Mouse (Mus musculus): Measurements from ENCODE around the gene Cfap70. TPM values are rescaled to one million over a fixed set of nuclear protein-coding genes. Genes with fewer than 3 reads are reported as not detected.
A peak's percentile ranks its signal among the peaks of the same experiment; 100 is the strongest.

Gene Cfap70
- total and polyA plus RNA-seq, 3 experiments: 0.11 TPM; not detected in 2

DNA sequence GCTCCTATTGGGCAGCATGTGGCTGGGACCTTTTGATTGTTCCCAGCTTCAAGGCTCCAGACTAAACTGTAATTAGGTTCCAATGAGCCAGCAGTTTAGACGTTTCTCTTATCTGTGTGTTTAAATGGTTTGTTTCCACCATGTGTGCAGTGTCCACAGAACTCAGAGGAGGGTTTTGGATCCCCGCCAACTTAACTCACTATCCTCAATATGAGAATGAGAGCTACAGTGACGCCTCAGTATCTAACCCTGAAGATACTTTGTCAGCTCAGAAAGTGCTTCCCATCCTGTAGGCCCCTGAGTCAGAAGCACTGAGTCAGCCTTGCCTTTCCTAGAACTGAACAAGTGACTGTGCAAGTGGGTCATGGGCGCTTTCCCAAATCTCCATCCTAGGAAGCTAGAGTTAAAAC lies 74.9 kb downstream of the Cfap70 start (continued):
- TF ChIP-seq RAD21 (IDR thresholded peaks at IDR 0.05; ENCODE audit: low read depth, low read length): no peak
- no peak for TF ChIP-seq GABPA (IDR thresholded peaks at IDR 0.05; ENCODE audit: low read depth, low read length)
- no peak for TF ChIP-seq MEF2A (IDR thresholded peaks at IDR 0.05; ENCODE audit: extremely low read depth, insufficient replicate concordance, low read depth, low read length, poor library complexity, severe bottlenecking)
- TF ChIP-seq MYB (IDR thresholded peaks at IDR 0.05; ENCODE audit: low read depth, low read length): no peak
- TF ChIP-seq MYC (IDR thresholded peaks at IDR 0.05; ENCODE audit: low read depth, low read length): peak; percentile 75; the same call in 1 of the 2 replicates
- no peak for TF ChIP-seq E2F4 (IDR thresholded peaks at IDR 0.05; ENCODE audit: borderline replicate concordance, low read depth, low read length)
- no peak for TF ChIP-seq ZC3H11A (IDR thresholded peaks at IDR 0.05; ENCODE audit: low read depth, low read length)
- TF ChIP-seq MXI1 (IDR thresholded peaks at IDR 0.05; ENCODE audit: low read depth, low read length): peak; percentile 85
- no peak for TF ChIP-seq ZNF384 (IDR thresholded peaks at IDR 0.05; ENCODE audit: low read depth, low read length)
- peak; percentile 95 for TF ChIP-seq SIN3A (IDR thresholded peaks at IDR 0.05; ENCODE audit: low read length)
- no peak for TF ChIP-seq POLR2AphosphoS5 (IDR thresholded peaks at IDR 0.05; ENCODE audit: borderline replicate concordance, low read depth, low read length)
- TF ChIP-seq ZKSCAN1 (IDR thresholded peaks at IDR 0.05; ENCODE audit: low read depth, low read length): no peak
- no peak for TF ChIP-seq POLR2AphosphoS2 (IDR thresholded peaks at IDR 0.05; ENCODE audit: low read length)
- no peak for TF ChIP-seq SMC3 (IDR thresholded peaks at IDR 0.05; ENCODE audit: low read depth, low read length)
- peak; percentile 93 for TF ChIP-seq ETS1 (IDR thresholded peaks at IDR 0.05; ENCODE audit: low read depth, low read length)
- 0 out of 2 replicates have a peak, but pooled peaks have one; percentile 14 for TF ChIP-seq RCOR1 (IDR thresholded peaks at IDR 0.05; ENCODE audit: low read depth, low read length)
- no peak for TF ChIP-seq MAFK (IDR thresholded peaks at IDR 0.05; ENCODE audit: borderline replicate concordance, low read depth, low read length)
- no peak for TF ChIP-seq KAT2A (conservative IDR thresholded peaks at IDR 0.05; ENCODE audit: low read depth, low read length)
- TF ChIP-seq UBTF (IDR thresholded peaks at IDR 0.05; ENCODE audit: borderline replicate concordance, insufficient read depth, low read depth, low read length): no peak
- TF ChIP-seq TAL1 (IDR thresholded peaks at IDR 0.05; ENCODE audit: low read length): peak; percentile 40; the same call in 1 of the 2 replicates
- TF ChIP-seq USF1 (IDR thresholded peaks at IDR 0.05; ENCODE audit: low read depth, low read length): no peak

- Histone ChIP-seq H3K9ac (ENCODE audit: control insufficient read depth, low read depth, low read length, poor library complexity, severe bottlenecking) (no peak overlapping the region), H3K4me3 (ENCODE audit: control insufficient read depth in 1 of 2, insufficient read depth in 1 of 2, low read depth in 2 of 2, low read length in 2 of 2) (no peak overlapping the region), H3K36me3 (ENCODE audit: control insufficient read depth in 1 of 2, insufficient read depth in 2 of 2, low read length in 2 of 2) (peaks cover 0 to 19% of the 10 kb centered on the region in 2 experiments; a peak in 2 of 4 replicates), H3K27me3 (ENCODE audit: control insufficient read depth in 1 of 2, insufficient read depth in 2 of 2, low read length in 2 of 2) (no peaks in the 10 kb centered on the region), H3K27ac (ENCODE audit: control insufficient read depth, low read depth, low read length) (no peak overlapping the region), H3K79me2 (ENCODE audit: control insufficient read depth, insufficient read depth, low read length, poor library complexity) (no peaks in the 10 kb centered on the region), H3K9me3 (replicated peaks; ENCODE audit: insufficient read depth, low read length) (no peaks in the 10 kb centered on the region), H3K4me1 (ENCODE audit: control insufficient read depth in 1 of 2, insufficient read depth in 2 of 2, low read length in 2 of 2) (peaks cover 8 to 10% of the 10 kb centered on the region in 2 experiments)
- peak; percentile 62 for DNase-seq (ENCODE audit: low read depth, low spot score)
- TF ChIP-seq HCFC1 (IDR thresholded peaks at IDR 0.05; ENCODE audit: low read depth, low read length) (no peak), CHD2 (IDR thresholded peaks at IDR 0.05; ENCODE audit: low read length) (no peak), GATA1 (IDR thresholded peaks at IDR 0.05; ENCODE audit: low read depth, low read length) (peak; percentile 68), EP300 (IDR thresholded peaks at IDR 0.05; ENCODE audit: low read depth in 1 of 2, low read length in 2 of 2) (peak in 1 of 2 experiments; percentile 56; a peak in 3 of 4 replicates), JUND (IDR thresholded peaks at IDR 0.05; ENCODE audit: low read depth, low read length) (no peak), RCOR1 (IDR thresholded peaks at IDR 0.05; ENCODE audit: low read depth, low read length) (no peak), ZKSCAN1 (IDR thresholded peaks at IDR 0.05; ENCODE audit: low read depth, low read length) (no peak), TCF12 (IDR thresholded peaks at IDR 0.05; ENCODE audit: low read depth, low read length) (no peak), E2F4 (IDR thresholded peaks at IDR 0.05; ENCODE audit: borderline replicate concordance, low read depth, low read length) (no peak), BHLHE40 (IDR thresholded peaks at IDR 0.05; ENCODE audit: borderline replicate concordance, low read depth, low read length) (peak; percentile 78; the same call in 1 of the 2 replicates), SIN3A (IDR thresholded peaks at IDR 0.05; ENCODE audit: low read length) (peak; percentile 38; the same call in 1 of the 2 replicates), ZMIZ1 (IDR thresholded peaks at IDR 0.05; ENCODE audit: low read depth, low read length) (no peak), POLR2AphosphoS2 (IDR thresholded peaks at IDR 0.05; ENCODE audit: low read length) (no peak), NELFE (IDR thresholded peaks at IDR 0.05; ENCODE audit: low read depth, low read length) (no peak), USF2 (IDR thresholded peaks at IDR 0.05; ENCODE audit: borderline replicate concordance in 1 of 2, insufficient read depth in 1 of 2, low read depth in 1 of 2, low read length in 2 of 2) (peak; percentile 41 to 56; a peak in 3 of 4 replicates), TBP (IDR thresholded peaks at IDR 0.05; ENCODE audit: low read depth, low read length) (no peak), NRF1 (IDR thresholded peaks at IDR 0.05; ENCODE audit: insufficient read depth, low read depth, low read length, poor library complexity, severe bottlenecking) (no peak), ZNF384 (IDR thresholded peaks at IDR 0.05; ENCODE audit: low read depth, low read length) (peak; percentile 85), ETS1 (IDR thresholded peaks at IDR 0.05; ENCODE audit: low read depth, low read length) (peak; percentile 93), CTCF (IDR thresholded peaks at IDR 0.05 in 2 of 3, conservative IDR thresholded peaks at IDR 0.05 in 1 of 3; ENCODE audit: control insufficient read depth in 1 of 3, insufficient read depth in 1 of 3, low read depth in 2 of 3, low read length in 3 of 3, poor library complexity in 1 of 3, severe bottlenecking in 1 of 3) (no peak)
Observed at GRCm38 (mm10) chr14:20371854-20372253, 80.2 kb downstream of the Cfap70 start.
